Mouse (Mus musculus) thymus, adult 2 months (tissue): ENCODE results near the gene Srrm2.

ENCODE experiments used
- CTCF ChIP-seq: fragments of 200-500 bp; IDR thresholded peaks from 2 replicates; pipeline ENCODE4 v1.5.1; 2012; ENCODE audit warnings: mild to moderate bottlenecking, control low read depth, low read length, moderate library complexity, borderline replicate concordance; ENCODE audit not compliant: control insufficient read depth, poor library complexity, insufficient read depth; ENCODE audit errors: extremely low read depth
- POLR2A ChIP-seq: fragments of 200-500 bp; IDR thresholded peaks from 2 replicates; pipeline ENCODE4 v1.6.1; 2012; ENCODE audit warnings: mild to moderate bottlenecking, low read length, control low read depth, moderate library complexity; ENCODE audit not compliant: control insufficient read depth, poor library complexity, insufficient read depth; ENCODE audit errors: extremely low read depth

- TF ChIP-seq CTCF (no peak), POLR2A (no peak)
These were observed 11.3 kb downstream of the Srrm2 start for GRCm38 (mm10) chr17:23801627-23802026.
